Mouse (Mus musculus) spleen, adult 2 months (tissue): ENCODE measurements around the gene Nxn.

Experiments used
- CTCF ChIP-seq: fragments of 200-500 bp; IDR thresholded peaks from 2 replicates; pipeline ENCODE4 v1.5.1; 2011; ENCODE audit warnings: mild to moderate bottlenecking, inconsistent platforms; ENCODE audit not compliant: insufficient read depth, insufficient read length, insufficient replicate concordance; ENCODE audit errors: extremely low read depth
- POLR2A ChIP-seq: fragments of 200-500 bp; IDR thresholded peaks from 2 replicates; pipeline ENCODE4 v1.6.1; 2011; ENCODE audit warnings: low read depth, low read length, inconsistent platforms

- TF ChIP-seq CTCF (no peak), POLR2A (no peak)
Observed at GRCm38 (mm10) chr11:76357464-76357863, 41.5 kb downstream of the Nxn start.
